Mouse (Mus musculus) right cerebral cortex, postnatal 14 days (tissue): ENCODE measurements at regions not wholly inside any gene's neighbourhood (a gene's known extent, or its start where the extent isn't known, plus 50 kb on each side); places are given as distances from the start of the nearest gene placed in this dataset.

Experiments used
- DNase-seq: peaks from one replicate; pipeline ENCODE4 v3.0.0; 2022

GRCm38 (mm10) chr1:35985318-35985717 is 82.9 kb upstream of the Hs6st1 start:
- no peak for DNase-seq

GRCm38 (mm10) chr1:35986666-35987065 is 81.5 kb upstream of the Hs6st1 start:
- no peak for DNase-seq

DNA sequence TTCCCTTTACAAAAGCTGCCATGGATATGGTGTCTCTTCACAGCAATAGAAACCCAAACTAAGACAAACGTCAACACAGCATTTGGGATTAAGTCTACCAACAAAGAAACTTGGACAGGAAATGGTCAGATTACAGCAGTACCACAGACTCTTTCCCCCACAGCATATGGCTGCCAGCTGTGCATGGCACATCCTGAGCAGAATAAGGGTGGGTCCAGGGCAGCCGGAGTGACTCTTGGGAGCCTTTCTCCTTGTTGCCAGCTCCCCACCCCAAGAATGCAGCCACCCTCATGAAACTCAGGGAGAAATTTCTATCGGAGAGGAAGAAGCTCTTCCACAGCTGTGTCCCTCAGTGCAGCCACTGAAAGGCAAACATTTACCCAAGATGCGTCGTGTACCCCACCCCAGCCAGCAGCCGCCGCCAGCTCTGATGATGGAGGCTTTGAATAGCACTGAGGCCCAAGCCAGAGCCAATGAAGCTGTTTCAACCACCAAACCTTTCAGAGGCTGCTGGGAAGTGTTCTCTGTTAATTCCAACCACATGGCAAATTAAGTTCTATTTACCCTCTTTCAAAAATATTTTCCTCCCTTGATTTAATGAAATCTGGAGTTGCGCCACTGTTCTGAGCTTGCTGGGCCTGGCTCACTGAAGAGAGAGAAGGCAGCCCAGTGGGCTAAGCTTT is 75.8 kb upstream of the Hs6st1 start:
- DNase-seq = no peak

- DNase-seq = no peak
Measured at GRCm38 (mm10) chr1:35992937-35993336, 75.3 kb upstream of the Hs6st1 start.

DNA sequence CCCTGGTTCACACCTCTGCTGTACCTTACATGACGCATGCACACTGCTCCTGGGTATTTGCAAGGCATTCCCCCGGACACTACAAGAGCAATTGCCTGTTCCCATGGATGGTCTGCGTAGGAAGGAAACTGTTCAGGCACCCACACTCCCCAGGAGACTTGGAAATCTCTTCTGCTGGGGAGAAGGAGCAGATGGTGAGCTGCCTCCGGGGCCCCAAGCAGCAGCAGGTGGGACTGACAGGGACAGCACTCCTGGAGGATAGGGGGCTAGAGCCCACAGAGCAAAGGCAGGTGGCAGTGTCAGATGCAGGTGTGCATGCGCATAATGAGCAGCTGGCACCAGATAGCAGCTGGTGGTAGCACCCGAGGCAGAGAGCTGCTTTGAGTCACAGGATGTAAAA is 72.5 kb upstream of the Hs6st1 start:
- peak; percentile 35 for DNase-seq

DNA sequence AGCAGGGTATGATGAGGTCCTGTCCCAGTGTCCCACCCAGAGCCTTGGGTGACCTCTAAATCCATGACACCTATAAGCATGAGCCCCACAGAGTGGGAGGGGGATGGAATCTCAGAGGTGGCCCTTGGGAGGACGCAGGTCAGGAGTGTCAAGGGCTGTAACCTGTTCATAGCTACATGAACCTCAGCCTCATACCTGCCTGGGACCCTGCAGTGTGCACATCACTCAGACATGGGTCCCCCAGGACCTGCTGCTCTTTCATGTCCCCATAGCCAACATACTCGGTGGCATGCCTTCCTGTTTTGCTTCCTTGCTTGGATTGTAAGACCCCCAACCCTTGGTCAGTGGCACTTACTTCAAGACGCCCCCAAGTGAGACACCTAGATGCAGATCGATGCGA is 66.9 kb upstream of the Hs6st1 start:
- DNase-seq = no peak

DNA sequence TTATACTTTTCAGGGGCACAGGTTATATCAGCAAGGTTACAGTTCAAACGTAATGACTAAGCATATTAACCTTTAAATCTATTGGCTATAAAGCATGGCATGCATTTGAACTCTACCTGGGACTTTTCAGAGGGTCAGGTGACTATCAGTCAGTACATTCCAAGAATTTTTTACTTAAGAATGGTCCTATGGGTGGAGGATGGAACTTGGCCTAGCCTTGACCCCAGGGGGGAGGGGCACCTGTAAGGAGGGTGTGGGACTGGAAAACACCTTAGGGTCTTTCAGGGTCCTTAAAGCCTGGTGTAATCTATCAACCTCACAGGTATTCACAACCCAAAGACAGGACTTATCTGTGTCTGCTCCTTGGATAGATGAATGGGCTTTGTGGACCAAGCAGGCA is 66.4 kb upstream of the Hs6st1 start:
- DNase-seq = no peak

DNA sequence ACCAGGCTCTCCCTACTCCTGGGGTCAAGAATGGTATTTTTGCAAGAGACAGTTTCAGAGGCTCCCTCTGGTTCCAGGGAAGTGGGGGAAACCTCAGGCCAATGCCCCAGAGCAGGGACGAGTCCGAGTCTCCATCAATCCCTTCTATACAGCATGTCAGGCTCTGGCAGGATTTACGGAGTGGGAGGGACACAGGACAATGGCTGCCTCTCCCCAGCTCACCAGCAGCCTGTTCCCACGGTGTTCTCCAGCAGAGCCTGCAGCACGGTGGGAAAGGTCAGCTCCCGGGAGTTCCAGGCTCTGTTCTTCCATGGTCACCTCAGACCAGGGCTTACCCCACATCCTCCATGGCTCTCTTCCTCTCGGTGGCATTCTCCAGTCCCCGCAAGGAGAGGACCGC is 64.6 kb upstream of the Hs6st1 start:
- no peak for DNase-seq

DNA sequence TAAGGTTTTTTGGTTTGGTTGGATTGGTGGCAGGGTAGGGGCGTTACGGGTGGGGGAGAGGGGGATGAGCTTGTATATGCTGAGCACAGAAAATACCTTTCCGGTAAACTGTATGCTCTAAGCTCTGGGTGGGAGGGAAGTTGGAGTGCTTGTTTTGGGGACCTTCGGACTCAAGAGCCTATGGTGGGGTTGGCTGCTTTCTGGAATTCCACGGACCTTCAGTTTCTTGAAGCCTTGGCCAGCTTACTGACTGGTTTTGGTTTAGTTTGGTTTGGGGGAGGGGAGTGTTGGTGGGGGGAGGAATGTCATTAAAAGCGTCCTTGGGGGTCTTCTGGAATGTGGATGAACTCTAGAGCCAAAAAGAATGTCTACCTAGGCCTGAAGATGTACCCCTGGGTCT is 59.6 kb upstream of the Hs6st1 start:
- DNase-seq = no peak

DNA sequence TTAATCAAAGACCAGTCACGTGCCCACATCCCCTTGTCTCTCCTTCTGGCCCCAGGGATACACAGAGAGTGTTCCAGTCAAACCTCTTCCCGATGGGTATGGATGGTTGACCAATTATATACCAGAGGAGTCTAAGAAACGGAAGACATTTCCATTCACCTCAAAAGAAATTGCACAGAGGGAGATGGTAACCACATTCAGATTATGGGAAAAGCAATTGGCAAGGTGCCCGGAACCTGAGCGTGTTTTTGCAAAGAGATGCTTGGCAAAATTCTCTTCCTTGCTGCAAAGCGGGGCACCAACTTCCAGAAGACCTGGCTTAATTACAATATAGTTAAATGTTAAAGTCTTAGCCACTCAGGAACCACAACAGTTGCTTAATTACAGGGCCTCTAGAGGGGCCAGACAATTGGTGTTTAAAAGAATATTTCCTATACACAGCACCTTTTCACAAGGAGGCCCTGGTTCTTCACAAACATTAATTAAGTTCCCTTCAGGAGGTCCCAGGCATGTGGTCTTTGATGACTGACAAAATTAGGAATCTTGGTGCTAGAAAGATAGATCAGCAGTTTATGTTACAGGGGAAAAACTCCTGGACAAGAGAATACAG is 59.1 kb upstream of the Hs6st1 start:
- DNase-seq = peak; percentile 80

DNA sequence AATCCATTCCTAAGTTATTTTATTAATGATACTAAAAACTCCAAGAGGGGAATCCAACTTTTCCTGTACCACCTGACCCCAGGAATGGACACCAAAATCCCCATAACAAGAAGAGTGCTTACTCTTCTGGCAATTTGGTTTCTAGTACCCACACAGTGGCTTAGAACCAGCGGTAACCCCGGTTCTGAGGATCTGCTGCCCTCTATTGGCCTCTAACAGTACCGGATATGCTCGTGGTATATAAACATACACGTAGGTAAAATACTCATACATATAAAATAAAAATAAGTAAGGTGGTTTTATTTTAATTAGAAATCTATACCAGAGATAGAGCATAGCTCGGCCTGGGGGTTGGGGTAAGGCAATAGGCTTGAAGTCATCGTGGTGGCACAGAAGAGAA is 58.0 kb upstream of the Hs6st1 start:
- DNase-seq = no peak

DNA sequence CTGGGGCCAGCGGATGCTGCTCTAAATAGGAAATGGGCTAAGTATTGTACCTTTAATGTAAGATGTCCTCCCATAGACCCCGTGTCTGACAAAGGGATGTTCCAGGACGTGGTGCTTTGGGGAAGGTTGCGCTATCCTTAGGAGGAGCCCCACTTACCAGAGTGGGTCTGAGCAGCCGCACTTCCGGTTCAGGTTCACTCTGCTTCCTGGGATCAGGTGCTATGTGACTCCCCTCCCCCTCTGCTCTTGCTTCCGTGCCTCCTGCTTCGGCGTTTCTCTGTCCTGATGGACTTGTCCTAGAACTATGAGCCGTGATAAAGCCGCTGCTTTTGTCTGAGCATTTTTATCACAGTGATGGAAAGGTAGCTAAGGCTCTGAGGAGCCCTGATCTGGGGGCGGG is 57.4 kb upstream of the Hs6st1 start:
- DNase-seq = no peak

GRCm38 (mm10) chr1:36012081-36012765 is 56.0 kb upstream of the Hs6st1 start:
- no peak for DNase-seq

GRCm38 (mm10) chr1:36013823-36014341 is 54.3 kb upstream of the Hs6st1 start:
- no peak for DNase-seq

GRCm38 (mm10) chr1:36014372-36014771 is 53.8 kb upstream of the Hs6st1 start:
- DNase-seq = no peak

GRCm38 (mm10) chr1:36015210-36015609 is 53.0 kb upstream of the Hs6st1 start:
- no peak for DNase-seq

DNA sequence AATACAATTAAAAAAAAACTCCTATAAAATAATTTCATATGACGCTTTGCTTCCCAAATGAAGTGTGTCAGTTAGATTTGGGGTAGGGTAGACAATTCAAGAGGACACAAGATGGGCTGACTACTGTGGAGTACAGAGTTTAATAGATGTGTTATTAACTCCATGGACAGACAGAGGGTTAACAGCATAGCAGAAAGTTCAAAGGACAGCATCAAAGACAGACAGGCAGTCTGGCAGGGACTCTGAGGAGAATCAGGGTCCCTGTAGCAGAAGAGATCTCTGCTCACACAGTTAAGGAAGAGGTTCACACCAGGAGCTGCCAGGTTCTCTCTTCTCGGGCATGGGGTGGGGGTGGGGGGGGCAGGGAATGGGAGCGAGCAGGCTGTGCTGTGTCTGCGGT is 51.6 kb upstream of the Hs6st1 start:
- no peak for DNase-seq

GRCm38 (mm10) chr1:36017061-36017461 is 51.1 kb upstream of the Hs6st1 start:
- no peak for DNase-seq

GRCm38 (mm10) chr1:36017656-36018055 is 50.5 kb upstream of the Hs6st1 start:
- DNase-seq = no peak
